Mouse (Mus musculus) limb, embryonic 14.5 days (tissue): ENCODE data around the gene Eprs. TPM values are rescaled to one million over a fixed set of nuclear protein-coding genes. Genes with fewer than 3 reads are reported as not detected.

ENCODE experiments used
- ATAC-seq: fragments of 200-750 bp; cut with Nextera tagmentation; 2 replicates; pipeline ENCODE4 v1.8.0; 2017; ENCODE audit warnings: low read depth, moderate number of reproducible peaks, moderate TSS enrichment; ENCODE audit not compliant: low FRiP score
- DNase-seq: peaks from one replicate; pipeline ENCODE4 v3.0.0-alpha.2; 2015; ENCODE audit warnings: low spot score
- H3K27ac ChIP-seq: fragments of 300-500 bp; sonication (generic); replicated peaks from 2 replicates; pipeline ENCODE4 v1.5.1; 2014; ENCODE audit warnings: low read depth, mild to moderate bottlenecking, low read length, moderate library complexity, mixed read lengths
- H3K27me3 ChIP-seq: fragments of 300-500 bp; sonication (generic); 2 replicates; pipeline ENCODE4 v1.6.1; 2014; ENCODE audit warnings: low read length, mixed read lengths; ENCODE audit not compliant: control insufficient read depth, insufficient read depth
- H3K36me3 ChIP-seq: fragments of 300-500 bp; sonication (generic); 2 replicates; pipeline ENCODE4 v1.6.1; 2014; ENCODE audit warnings: mild to moderate bottlenecking, low read length, moderate library complexity, mixed read lengths; ENCODE audit not compliant: control insufficient read depth, insufficient read depth
- H3K4me1 ChIP-seq: fragments of 300-500 bp; sonication (generic); 2 replicates; pipeline ENCODE4 v1.6.1; 2014; ENCODE audit warnings: antibody characterized with exemption, low read length, mixed read lengths; ENCODE audit not compliant: control insufficient read depth, insufficient read depth
- H3K4me2 ChIP-seq: fragments of 300-500 bp; sonication (generic); replicated peaks from 2 replicates; pipeline ENCODE4 v1.6.1; 2014; ENCODE audit warnings: low read depth, mild to moderate bottlenecking, low read length, moderate library complexity; ENCODE audit not compliant: severe bottlenecking
- H3K4me3 ChIP-seq: fragments of 300-500 bp; sonication (generic); replicated peaks from 2 replicates; pipeline ENCODE4 v1.5.1; 2014; ENCODE audit warnings: low read length
- H3K9ac ChIP-seq: fragments of 300-500 bp; sonication (generic); 2 replicates; pipeline ENCODE4 v1.6.1; 2014; ENCODE audit warnings: mild to moderate bottlenecking, low read depth, low read length, moderate library complexity; ENCODE audit not compliant: severe bottlenecking
- H3K9me3 ChIP-seq: fragments of 300-500 bp; sonication (generic); 2 replicates; pipeline ENCODE4 v1.6.1; 2016; ENCODE audit warnings: low read length; ENCODE audit not compliant: control insufficient read depth
- POLR2A ChIP-seq: fragments of 200-500 bp; IDR thresholded peaks from 2 replicates; pipeline ENCODE4 v1.8.0; 2012; ENCODE audit warnings: inconsistent platforms, mild to moderate bottlenecking, moderate library complexity, borderline replicate concordance; ENCODE audit not compliant: insufficient read depth, insufficient read length; ENCODE audit errors: extremely low read depth
- WGBS: fragments of 180-500 bp; shearing (Covaris S2); extraction: QIAGEN DNeasy Blood & Tissue Kit; methylation state at CpG from one replicate; pipeline ENCODE4 v1.1.7; 2014; 5-methylcytosine and 5-hydroxymethylcytosine counted together
- polyA plus RNA-seq, 2 experiments: library from polyadenylated mRNA; depleted of rRNA in 1 of 2; stranded (reverse) in 1 of 2; unstranded in 1 of 2; fragments of >200 nt; fragmentation: Nextera tagmentation in 1 of 2; extraction: Ambion mirVana in 1 of 2; gene quantifications; 2 replicates each; pipeline versions ENCODE4 v1.2.1 to v1.2.3; 2012 to 2014

Eprs gene
- polyA plus RNA-seq, 2 experiments, result 50.4 to 142 TPM

DNA sequence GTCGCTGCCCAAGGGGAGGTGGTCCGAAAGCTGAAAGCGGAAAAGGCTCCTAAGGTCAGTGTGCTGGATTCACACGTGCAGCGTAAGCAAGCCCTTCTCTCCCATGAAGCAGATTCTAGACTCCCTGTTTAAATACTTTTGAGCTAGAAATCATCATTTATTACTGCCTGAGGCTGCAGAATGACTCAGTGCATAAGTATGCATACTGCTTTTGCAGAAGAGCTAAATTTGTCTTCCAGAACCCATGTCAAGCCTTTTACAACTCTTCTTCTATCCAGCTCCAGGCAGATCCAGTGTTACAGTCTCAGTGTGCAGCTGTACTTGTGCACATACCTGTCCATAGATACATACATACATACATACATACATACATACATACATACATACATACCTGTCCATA lies 38.8 kb downstream of the Eprs start:
- H3K4me3 ChIP-seq, result no peak overlapping the region
- 73% methylated on average over 5 of the region's 5 CpGs for WGBS
- DNase-seq (peak; percentile 24), ATAC-seq (no peak)
- no peak overlapping the region for H3K27ac ChIP-seq
- H3K4me1 ChIP-seq, result no peaks in the 10 kb centered on the region
- H3K9ac ChIP-seq, result no peak overlapping the region
- no peaks in the 10 kb centered on the region for H3K27me3 ChIP-seq
- H3K4me2 ChIP-seq, result no peak overlapping the region
- H3K36me3 ChIP-seq, result peaks cover 78% of the 10 kb centered on the region
- no peaks in the 10 kb centered on the region for H3K9me3 ChIP-seq
- no peak for TF ChIP-seq POLR2A

DNA sequence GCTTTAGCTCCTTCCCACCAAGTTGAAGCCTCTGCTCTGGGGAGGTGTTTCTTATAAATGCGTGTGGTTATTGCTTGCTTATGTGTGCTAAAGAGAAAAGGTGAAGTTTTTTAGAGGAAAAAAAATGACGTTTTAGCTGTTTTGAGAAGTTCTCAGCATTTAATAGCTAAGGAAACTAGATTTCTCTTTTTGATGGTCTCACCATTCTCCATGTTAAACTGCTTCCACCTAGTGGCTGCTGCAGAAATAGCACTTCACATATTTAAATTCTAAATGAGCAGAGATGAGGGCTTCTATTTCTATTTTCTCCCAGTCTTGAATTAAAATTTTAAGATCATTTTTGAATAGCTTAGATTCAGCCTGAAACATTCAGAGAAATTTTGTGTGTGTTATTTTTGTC lies 41.2 kb downstream of the Eprs start:
- H3K4me2 ChIP-seq, result no peak overlapping the region
- peak; percentile 63 for DNase-seq
- H3K27ac ChIP-seq, result no peak overlapping the region
- no peaks in the 10 kb centered on the region for H3K4me1 ChIP-seq
- H3K9ac ChIP-seq, result no peak overlapping the region
- no peaks in the 10 kb centered on the region for H3K27me3 ChIP-seq
- no peaks in the 10 kb centered on the region for H3K9me3 ChIP-seq
- TF ChIP-seq POLR2A, result no peak
- no peak for ATAC-seq
- H3K36me3 ChIP-seq, result peaks cover 81% of the 10 kb centered on the region
- 40% methylated on average over 2 of the region's 2 CpGs for WGBS
- H3K4me3 ChIP-seq, result no peak overlapping the region

DNA sequence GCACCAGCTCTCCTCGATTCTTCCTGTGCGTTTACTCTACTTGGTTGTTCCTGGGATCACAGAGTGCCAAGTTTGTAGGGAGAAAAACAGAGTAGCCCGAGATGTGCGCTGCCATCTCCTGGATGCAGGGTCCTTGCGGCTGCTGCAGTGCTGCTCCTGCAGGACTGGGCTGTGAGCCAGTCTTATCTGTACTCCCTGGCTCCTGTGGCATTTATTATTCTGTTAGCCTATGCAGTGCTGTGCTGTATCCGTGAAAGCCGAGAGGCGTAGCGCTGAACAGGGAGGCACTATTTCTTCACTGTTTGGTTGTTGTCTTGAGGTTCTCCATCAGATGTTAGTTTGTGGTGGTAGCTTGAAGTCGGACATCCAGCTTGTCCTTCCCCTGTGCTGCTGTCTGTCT lies 43.1 kb downstream of the Eprs start:
- no peak for ATAC-seq
- no peak for TF ChIP-seq POLR2A
- H3K4me1 ChIP-seq, result no peaks in the 10 kb centered on the region
- DNase-seq, result no peak
- no peaks in the 10 kb centered on the region for H3K9me3 ChIP-seq
- H3K27me3 ChIP-seq, result no peaks in the 10 kb centered on the region
- no peak overlapping the region for H3K4me3 ChIP-seq
- no peak overlapping the region for H3K27ac ChIP-seq
- WGBS, result 93% methylated on average over 10 of the region's 10 CpGs
- peaks cover 85% of the 10 kb centered on the region for H3K36me3 ChIP-seq
- no peak overlapping the region for H3K9ac ChIP-seq
- no peak overlapping the region for H3K4me2 ChIP-seq

DNA sequence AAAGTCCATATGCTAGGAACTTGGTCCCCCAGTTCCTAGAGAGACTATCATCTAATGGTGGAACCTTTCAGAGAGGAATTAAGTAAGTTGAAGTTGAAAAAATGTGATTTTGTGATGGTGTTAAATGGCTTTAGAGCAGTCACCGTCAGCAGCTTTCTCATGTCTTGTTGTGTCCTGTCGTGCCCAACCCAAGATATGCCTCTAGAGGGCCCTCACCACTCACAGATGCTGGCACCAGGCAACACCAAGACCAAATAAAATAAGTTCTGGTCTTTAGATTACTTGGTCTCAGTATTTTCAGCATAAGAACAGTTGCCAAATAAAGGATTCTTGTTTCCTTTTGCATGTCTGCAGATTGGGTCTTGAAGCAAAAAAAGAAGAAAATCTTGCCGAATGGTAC lies 47.0 kb downstream of the Eprs start:
- DNase-seq, result no peak
- WGBS, result 66% methylated on average over 3 of the region's 3 CpGs
- no peak for TF ChIP-seq POLR2A

DNA sequence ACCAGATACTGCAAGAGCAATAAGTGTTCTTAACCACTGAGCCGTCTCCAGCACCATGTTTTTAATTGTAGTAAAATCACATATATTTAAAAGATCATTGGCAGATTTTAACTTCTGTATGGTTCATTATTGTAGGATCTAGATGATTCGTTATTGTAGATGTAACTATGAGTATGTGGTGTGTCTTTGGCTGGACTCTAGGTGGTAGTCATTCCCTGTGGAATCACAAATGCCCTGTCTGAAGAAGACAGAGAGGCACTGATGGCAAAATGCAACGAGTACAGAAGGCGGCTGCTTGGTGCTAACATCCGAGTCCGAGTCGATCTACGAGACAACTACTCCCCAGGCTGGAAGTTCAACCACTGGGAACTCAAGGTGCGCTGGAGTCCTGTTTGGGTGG lies 55.2 kb downstream of the Eprs start:
- Histone ChIP-seq H3K4me1 (no peaks in the 10 kb centered on the region), H3K4me3 (no peak overlapping the region), H3K9me3 (no peaks in the 10 kb centered on the region), H3K9ac (no peak overlapping the region), H3K27ac (no peak overlapping the region), H3K27me3 (no peaks in the 10 kb centered on the region), H3K36me3 (peaks cover 95% of the 10 kb centered on the region), H3K4me2 (no peak overlapping the region)
- WGBS, result 92% methylated on average over 9 of the region's 9 CpGs
- no peak for DNase-seq
- no peak for TF ChIP-seq POLR2A
- no peak for ATAC-seq

More for the DNA sequence above, 47.0 kb downstream of the Eprs start:
- ATAC-seq, result no peak
- Histone ChIP-seq H3K4me3 (no peak overlapping the region), H3K27me3 (no peaks in the 10 kb centered on the region), H3K4me1 (no peaks in the 10 kb centered on the region), H3K9ac (no peak overlapping the region), H3K9me3 (no peaks in the 10 kb centered on the region), H3K27ac (no peak overlapping the region), H3K36me3 (peaks cover 93% of the 10 kb centered on the region), H3K4me2 (no peak overlapping the region)

DNA sequence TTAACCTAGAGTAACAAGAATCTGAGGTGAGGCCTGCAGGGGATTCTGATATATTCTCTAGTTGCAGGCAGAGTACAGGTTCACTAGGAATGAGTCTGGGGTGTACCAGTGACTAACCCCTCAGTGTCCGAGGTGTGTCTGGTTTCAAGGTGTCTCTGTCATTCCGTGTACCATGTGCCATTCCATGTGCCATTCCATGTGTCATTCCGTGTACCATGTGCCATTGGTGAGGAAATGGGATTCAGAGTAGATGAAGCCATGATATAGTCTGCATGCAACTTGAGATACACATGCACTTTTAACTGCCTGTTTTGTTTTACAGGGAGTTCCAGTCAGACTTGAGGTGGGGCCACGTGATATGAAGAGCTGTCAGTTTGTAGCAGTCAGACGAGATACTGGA lies 57.0 kb downstream of the Eprs start:
- no peak for ATAC-seq
- Histone ChIP-seq H3K4me1 (no peaks in the 10 kb centered on the region), H3K4me3 (no peak overlapping the region), H3K27me3 (no peaks in the 10 kb centered on the region), H3K27ac (no peak overlapping the region), H3K9me3 (no peaks in the 10 kb centered on the region), H3K4me2 (no peak overlapping the region), H3K9ac (no peak overlapping the region), H3K36me3 (peaks cover 95% of the 10 kb centered on the region)
- WGBS, result 94% methylated on average over 5 of the region's 5 CpGs
- no peak for TF ChIP-seq POLR2A
- DNase-seq, result no peak
